Mouse (Mus musculus): ENCODE measurements around the gene Clba1. TPM values are rescaled to one million over a fixed set of nuclear protein-coding genes. Genes with fewer than 3 reads are reported as not detected.

Clba1 gene
- polyA plus RNA-seq, 1 experiment from 2014 or later = 17.5 TPM

DNA sequence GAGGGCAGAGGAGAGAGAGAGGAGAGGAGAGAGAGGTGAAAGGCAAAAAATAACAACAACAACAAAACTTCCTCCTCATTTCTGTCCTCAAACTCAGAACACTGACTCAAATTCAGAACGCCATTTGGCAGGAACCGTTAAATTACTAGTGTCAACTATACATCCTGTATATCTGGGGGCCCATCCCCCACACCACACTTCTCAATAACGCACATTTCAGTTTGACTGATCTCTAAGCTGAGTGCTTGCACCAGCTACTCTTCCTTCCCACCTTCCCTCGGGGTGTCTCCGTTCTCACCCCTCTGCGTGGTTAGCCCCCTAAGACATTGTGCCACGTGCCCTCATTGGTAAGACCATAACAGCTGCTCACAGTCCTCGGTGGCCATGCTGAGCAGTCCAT, 51.2 kb downstream of the Clba1 start:
- Histone ChIP-seq H3K36me3 (ENCODE audit: control insufficient read depth, insufficient read depth, low read length) (no peaks in the 10 kb centered on the region), H3K9me3 (ENCODE audit: control insufficient read depth, low read length) (no peaks in the 10 kb centered on the region), H3K4me1 (ENCODE audit: control insufficient read depth, insufficient read depth, low read length) (no peaks in the 10 kb centered on the region), H3K4me3 (ENCODE audit: low read depth, low read length) (no peak overlapping the region), H3K4me2 (ENCODE audit: low read depth, low read length) (no peak overlapping the region), H3K27ac (ENCODE audit: low read depth, low read length) (no peak overlapping the region), H3K27me3 (ENCODE audit: control insufficient read depth, insufficient read depth, low read length) (no peaks in the 10 kb centered on the region), H3K9ac (replicated peaks; ENCODE audit: low read depth, low read length) (no peak overlapping the region)
- WGBS = 73% methylated on average over 8 of the region's 8 CpGs
- no peak for ATAC-seq (ENCODE audit: low read depth)

DNA sequence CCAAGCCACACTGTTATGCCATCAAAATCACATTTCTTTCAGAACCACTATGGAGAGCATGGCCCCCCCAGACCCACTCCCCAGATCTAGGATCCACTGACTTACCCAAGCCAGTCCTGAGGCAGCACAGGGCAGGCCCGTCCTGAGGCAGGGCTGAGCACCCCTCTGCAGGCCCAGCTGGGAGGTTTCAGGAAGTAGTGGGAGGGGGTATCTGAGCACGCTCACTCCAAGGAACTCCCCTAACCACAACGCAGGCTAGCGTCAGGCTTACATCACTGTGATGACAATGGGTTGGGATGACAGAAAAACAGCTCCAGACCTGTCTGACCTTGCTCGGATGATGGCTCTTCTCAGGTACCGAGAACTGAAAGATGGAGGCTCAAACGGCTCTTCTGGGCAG, 52.0 kb downstream of the Clba1 start:
- no peaks in the 10 kb centered on the region for H3K9me3 ChIP-seq (ENCODE audit: control insufficient read depth, low read length)
- no peak overlapping the region for H3K9ac ChIP-seq (replicated peaks; ENCODE audit: low read depth, low read length)
- no peak for ATAC-seq (ENCODE audit: low read depth)
- 82% methylated on average over 7 of the region's 7 CpGs for WGBS
- no peaks in the 10 kb centered on the region for H3K27me3 ChIP-seq (ENCODE audit: control insufficient read depth, insufficient read depth, low read length)
- no peaks in the 10 kb centered on the region for H3K4me1 ChIP-seq (ENCODE audit: control insufficient read depth, insufficient read depth, low read length)
- no peaks in the 10 kb centered on the region for H3K36me3 ChIP-seq (ENCODE audit: control insufficient read depth, insufficient read depth, low read length)
- H3K4me3 ChIP-seq (ENCODE audit: low read depth, low read length) = no peak overlapping the region
- no peak overlapping the region for H3K4me2 ChIP-seq (ENCODE audit: low read depth, low read length)
- no peak overlapping the region for H3K27ac ChIP-seq (ENCODE audit: low read depth, low read length)

DNA sequence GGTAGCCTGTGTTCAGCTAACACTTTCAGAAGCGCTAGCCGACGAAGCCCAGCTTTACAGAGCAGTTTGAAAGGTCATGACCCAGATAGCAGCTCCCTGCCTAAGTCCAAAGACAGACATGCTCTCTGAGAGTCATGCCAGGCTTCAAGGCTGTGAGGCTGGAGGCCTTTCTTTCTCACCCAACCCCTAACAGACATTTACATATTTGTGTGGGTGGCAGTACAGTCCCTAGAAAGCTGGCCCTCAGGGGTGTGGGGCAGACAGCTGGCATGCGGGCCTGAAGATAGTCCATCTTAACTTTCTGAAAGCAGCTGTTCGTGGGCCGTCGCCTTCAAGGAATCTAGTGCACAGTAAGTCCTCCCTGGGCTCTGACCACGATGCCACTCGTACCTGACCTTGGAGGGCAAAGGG, 53.2 kb downstream of the Clba1 start:
- H3K9me3 ChIP-seq (ENCODE audit: control insufficient read depth, low read length) = no peaks in the 10 kb centered on the region
- H3K4me3 ChIP-seq (ENCODE audit: low read depth, low read length) = no peak overlapping the region
- no peak overlapping the region for H3K27ac ChIP-seq (ENCODE audit: low read depth, low read length)
- no peaks in the 10 kb centered on the region for H3K27me3 ChIP-seq (ENCODE audit: control insufficient read depth, insufficient read depth, low read length)
- H3K4me2 ChIP-seq (ENCODE audit: low read depth, low read length) = no peak overlapping the region
- 72% methylated on average over 9 of the region's 9 CpGs for WGBS
- H3K36me3 ChIP-seq (ENCODE audit: control insufficient read depth, insufficient read depth, low read length) = no peaks in the 10 kb centered on the region
- no peak overlapping the region for H3K9ac ChIP-seq (replicated peaks; ENCODE audit: low read depth, low read length)
- H3K4me1 ChIP-seq (ENCODE audit: control insufficient read depth, insufficient read depth, low read length) = no peaks in the 10 kb centered on the region
- no peak for ATAC-seq (ENCODE audit: low read depth)

DNA sequence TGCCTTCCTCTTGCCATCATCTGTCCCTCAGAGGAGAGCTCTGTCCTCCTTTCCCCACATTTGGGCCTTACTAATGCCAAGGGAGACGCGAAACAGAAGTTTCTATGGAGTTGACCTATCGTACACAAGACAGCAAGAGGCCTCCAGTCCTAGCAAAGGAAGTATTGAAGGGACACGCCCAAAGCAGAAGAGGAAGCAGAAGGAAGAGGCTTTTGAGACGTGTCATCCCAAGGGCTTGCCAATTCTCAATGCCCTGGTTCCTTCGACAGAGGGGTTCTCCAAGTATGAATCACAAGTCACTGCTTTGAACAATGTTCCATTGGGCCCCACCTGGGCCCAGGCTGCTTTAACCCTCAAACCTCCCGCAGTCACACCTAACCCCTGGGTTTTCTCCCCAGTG, 56.1 kb downstream of the Clba1 start:
- WGBS = 89% methylated on average over 7 of the region's 7 CpGs
- Histone ChIP-seq H3K36me3 (ENCODE audit: control insufficient read depth, insufficient read depth, low read length) (no peaks in the 10 kb centered on the region), H3K4me3 (ENCODE audit: low read depth, low read length) (no peak overlapping the region), H3K27ac (ENCODE audit: low read depth, low read length) (no peak overlapping the region), H3K4me1 (ENCODE audit: control insufficient read depth, insufficient read depth, low read length) (no peaks in the 10 kb centered on the region), H3K4me2 (ENCODE audit: low read depth, low read length) (no peak overlapping the region), H3K9me3 (ENCODE audit: control insufficient read depth, low read length) (no peaks in the 10 kb centered on the region), H3K27me3 (ENCODE audit: control insufficient read depth, insufficient read depth, low read length) (no peaks in the 10 kb centered on the region), H3K9ac (replicated peaks; ENCODE audit: low read depth, low read length) (no peak overlapping the region)
- ATAC-seq (ENCODE audit: low read depth) = no peak

Other genes with a start within 250 kb of the Clba1 start
- 0.20 and 2.1 TPM in 2 replicates for gene Inf2, start 220.2 kb upstream of the Clba1 start, polyA plus RNA-seq (2014; fragmentation: Nextera tagmentation; extraction: Ambion mirVana)
- gene Adssl1, start 188.9 kb upstream of the Clba1 start, polyA plus RNA-seq (2014; fragmentation: Nextera tagmentation; extraction: Ambion mirVana) = 2.7 and 3.4 TPM in 2 replicates
- 44.7 and 46.8 TPM in 2 replicates for gene Siva1, start 164.3 kb upstream of the Clba1 start, polyA plus RNA-seq (2014; fragmentation: Nextera tagmentation; extraction: Ambion mirVana)
- gene Akt1, start 134.1 kb upstream of the Clba1 start, polyA plus RNA-seq (2014; fragmentation: Nextera tagmentation; extraction: Ambion mirVana) = 57.9 and 59.2 TPM in 2 replicates
- gene Zbtb42, start 130.1 kb upstream of the Clba1 start, polyA plus RNA-seq (2014; fragmentation: Nextera tagmentation; extraction: Ambion mirVana) = 1.3 and 3.5 TPM in 2 replicates
- 33.2 and 36.1 TPM in 2 replicates for gene Cep170b, start 88.5 kb upstream of the Clba1 start, polyA plus RNA-seq (2014; fragmentation: Nextera tagmentation; extraction: Ambion mirVana)
- 4.5 and 6.9 TPM in 2 replicates for gene Pld4, start 48.3 kb upstream of the Clba1 start, polyA plus RNA-seq (2014; fragmentation: Nextera tagmentation; extraction: Ambion mirVana)
- gene Ahnak2, start 6.3 kb upstream of the Clba1 start, polyA plus RNA-seq (2014; fragmentation: Nextera tagmentation; extraction: Ambion mirVana) = 3.1 and 4.9 TPM in 2 replicates
- gene Cdca4, start 20.5 kb downstream of the Clba1 start, polyA plus RNA-seq (2014; fragmentation: Nextera tagmentation; extraction: Ambion mirVana) = 33.6 and 37.5 TPM in 2 replicates
- 0.10 TPM in 1 of 2 replicates, not detected in the other for gene Gpr132, start 59.3 kb downstream of the Clba1 start, polyA plus RNA-seq (2014; fragmentation: Nextera tagmentation; extraction: Ambion mirVana)
- 14.0 and 17.2 TPM in 2 replicates for gene Jag2, start 120.8 kb downstream of the Clba1 start, polyA plus RNA-seq (2014; fragmentation: Nextera tagmentation; extraction: Ambion mirVana)
- 57.1 and 64.1 TPM in 2 replicates for gene Nudt14, start 133.2 kb downstream of the Clba1 start, polyA plus RNA-seq (2014; fragmentation: Nextera tagmentation; extraction: Ambion mirVana)
- 48.1 and 55.5 TPM in 2 replicates for gene Btbd6, start 167.5 kb downstream of the Clba1 start, polyA plus RNA-seq (2014; fragmentation: Nextera tagmentation; extraction: Ambion mirVana)
- 52.1 and 53.8 TPM in 2 replicates for gene Brf1, start 191.8 kb downstream of the Clba1 start, polyA plus RNA-seq (2014; fragmentation: Nextera tagmentation; extraction: Ambion mirVana)
- gene Pacs2, start 205.6 kb downstream of the Clba1 start, polyA plus RNA-seq (2014; fragmentation: Nextera tagmentation; extraction: Ambion mirVana) = 23.0 and 29.4 TPM in 2 replicates